Mouse (Mus musculus) kidney, embryonic 16.5 days (tissue): ENCODE results near the gene Gnai2. TPM values are rescaled to one million over a fixed set of nuclear protein-coding genes. Genes with fewer than 3 reads are reported as not detected.

Experiments used
- ATAC-seq: fragments of 200-750 bp; cut with Nextera tagmentation; 2 replicates; pipeline ENCODE4 v1.8.0; 2017; ENCODE audit warnings: moderate TSS enrichment; ENCODE audit not compliant: low FRiP score, low TSS enrichment
- H3K27ac ChIP-seq: fragments of 300-500 bp; sonication (generic); 2 replicates; pipeline ENCODE4 v1.5.1; 2014; ENCODE audit warnings: low read length
- H3K27me3 ChIP-seq: fragments of 300-500 bp; sonication (generic); 2 replicates; pipeline ENCODE4 v1.6.1; 2014; ENCODE audit warnings: low read length, control low read depth, mixed read lengths; ENCODE audit not compliant: insufficient read depth
- H3K36me3 ChIP-seq: fragments of 300-500 bp; sonication (generic); 2 replicates; pipeline ENCODE4 v1.6.1; 2014; ENCODE audit warnings: low read length, control low read depth, mixed read lengths; ENCODE audit not compliant: insufficient read depth
- H3K4me1 ChIP-seq: fragments of 300-500 bp; sonication (generic); 2 replicates; pipeline ENCODE4 v1.6.1; 2014; ENCODE audit warnings: low read length, control low read depth, mixed read lengths; ENCODE audit not compliant: insufficient read depth
- H3K4me2 ChIP-seq: fragments of 300-500 bp; sonication (generic); replicated peaks from 2 replicates; pipeline ENCODE4 v1.6.1; 2014; ENCODE audit warnings: low read depth, low read length
- H3K4me3 ChIP-seq: fragments of 300-500 bp; sonication (generic); 2 replicates; pipeline ENCODE4 v1.5.1; 2014; ENCODE audit warnings: mild to moderate bottlenecking, low read length
- H3K9ac ChIP-seq: fragments of 300-500 bp; sonication (generic); replicated peaks from 2 replicates; pipeline ENCODE4 v1.6.1; 2014; ENCODE audit warnings: low read length
- H3K9me3 ChIP-seq: fragments of 300-500 bp; sonication (generic); 2 replicates; pipeline ENCODE4 v1.6.1; 2016; ENCODE audit warnings: low read length, control low read depth
- WGBS: fragments of 180-500 bp; shearing (Covaris S2); extraction: QIAGEN DNeasy Blood & Tissue Kit; methylation state at CpG from one replicate; pipeline ENCODE4 v1.1.7; 2014; 5-methylcytosine and 5-hydroxymethylcytosine counted together
- polyA plus RNA-seq: library from polyadenylated mRNA; unstranded; fragments of >200 nt; fragmentation: Nextera tagmentation; extraction: Ambion mirVana; gene quantifications from 2 replicates; pipeline ENCODE4 v1.2.1, GENCODE M21; 2015

Gnai2 gene
- polyA plus RNA-seq, 1 experiment from 2014 or later = 447 TPM

DNA sequence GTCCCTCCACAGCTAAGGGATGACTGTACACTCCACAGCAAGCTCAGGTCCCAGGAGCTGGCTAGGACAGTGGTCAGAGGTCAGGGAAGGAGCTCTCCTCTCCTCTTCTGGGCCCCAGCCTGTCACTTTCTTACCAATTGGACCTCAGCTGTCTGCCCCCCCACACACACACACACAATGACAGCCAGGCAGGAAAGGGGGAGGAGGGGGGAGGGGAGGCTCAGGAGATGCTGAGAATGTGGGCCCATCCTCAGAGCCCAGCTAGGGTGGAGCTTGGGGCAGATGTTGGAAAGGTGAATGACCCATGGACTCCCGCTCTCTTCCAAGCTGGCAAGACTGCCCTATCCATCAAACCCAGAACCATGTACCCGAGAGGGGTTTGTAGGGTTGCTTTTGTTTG is 28.1 kb downstream of the Gnai2 start:
- no peak for ATAC-seq
- H3K36me3 ChIP-seq = no peaks in the 10 kb centered on the region
- H3K27me3 ChIP-seq = no peaks in the 10 kb centered on the region
- peak overlapping the region; percentile 49 for H3K4me2 ChIP-seq
- peak overlapping the region; percentile 32 for H3K4me3 ChIP-seq
- peak overlapping the region; percentile 94 for H3K27ac ChIP-seq
- 54% methylated on average over 2 of the region's 2 CpGs for WGBS
- peak overlapping the region; percentile 54 for H3K9ac ChIP-seq
- H3K4me1 ChIP-seq = peaks cover 84% of the 10 kb centered on the region
- no peaks in the 10 kb centered on the region for H3K9me3 ChIP-seq

GRCm38 (mm10) chr9:107606591-107606990 is 28.6 kb downstream of the Gnai2 start:
- no peak for ATAC-seq
- Histone ChIP-seq H3K27me3 (no peaks in the 10 kb centered on the region), H3K27ac (peak overlapping the region; percentile 94), H3K9ac (peak overlapping the region; percentile 54), H3K4me2 (peak overlapping the region; percentile 49), H3K4me1 (peaks cover 83% of the 10 kb centered on the region), H3K4me3 (peak overlapping the region; percentile 32), H3K9me3 (no peaks in the 10 kb centered on the region), H3K36me3 (no peaks in the 10 kb centered on the region; the same call in 1 of the 2 replicates)
- WGBS = 15% methylated on average over 9 of the region's 9 CpGs

GRCm38 (mm10) chr9:107605041-107605661 is 30.0 kb downstream of the Gnai2 start:
- H3K27ac ChIP-seq = peak overlapping the region; percentile 94
- peaks cover 3% of the 10 kb centered on the region; the same call in 1 of the 2 replicates for H3K36me3 ChIP-seq
- no peaks in the 10 kb centered on the region for H3K9me3 ChIP-seq
- H3K9ac ChIP-seq = peak overlapping the region; percentile 73
- peak overlapping the region; percentile 40 for H3K4me3 ChIP-seq
- peaks cover 79% of the 10 kb centered on the region for H3K4me1 ChIP-seq
- H3K4me2 ChIP-seq = peak overlapping the region; percentile 60
- H3K27me3 ChIP-seq = no peaks in the 10 kb centered on the region
- peak; percentile 78 for ATAC-seq
- WGBS = 25% methylated on average over 22 of the region's 23 CpGs

DNA sequence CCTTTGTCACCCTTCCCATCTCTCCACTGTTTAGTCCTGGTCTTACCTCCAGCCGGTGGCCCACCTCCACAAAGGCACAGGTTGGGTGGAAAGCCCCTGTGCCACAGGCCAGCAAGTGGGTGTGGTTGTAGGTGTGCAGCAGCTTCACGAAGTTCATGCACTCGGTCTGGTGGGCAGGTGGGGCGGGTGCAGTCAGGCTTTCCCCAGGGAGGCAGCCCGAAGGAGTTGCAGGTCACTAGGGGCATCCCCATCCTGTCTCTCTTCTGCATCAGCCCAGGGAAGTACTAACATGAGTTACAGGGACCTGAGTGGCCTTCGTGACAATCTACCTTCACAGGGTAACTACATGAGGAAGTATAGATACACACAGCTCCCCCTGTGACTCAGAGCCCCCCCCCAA is 31.9 kb downstream of the Gnai2 start:
- Histone ChIP-seq H3K9ac (no peak overlapping the region), H3K9me3 (no peaks in the 10 kb centered on the region), H3K27me3 (no peaks in the 10 kb centered on the region), H3K36me3 (peaks cover 3% of the 10 kb centered on the region; the same call in 1 of the 2 replicates), H3K4me3 (no peak overlapping the region), H3K4me1 (peaks cover 66% of the 10 kb centered on the region), H3K27ac (no peak overlapping the region), H3K4me2 (no peak overlapping the region)
- 51% methylated on average over 6 of the region's 6 CpGs for WGBS
- no peak for ATAC-seq

DNA sequence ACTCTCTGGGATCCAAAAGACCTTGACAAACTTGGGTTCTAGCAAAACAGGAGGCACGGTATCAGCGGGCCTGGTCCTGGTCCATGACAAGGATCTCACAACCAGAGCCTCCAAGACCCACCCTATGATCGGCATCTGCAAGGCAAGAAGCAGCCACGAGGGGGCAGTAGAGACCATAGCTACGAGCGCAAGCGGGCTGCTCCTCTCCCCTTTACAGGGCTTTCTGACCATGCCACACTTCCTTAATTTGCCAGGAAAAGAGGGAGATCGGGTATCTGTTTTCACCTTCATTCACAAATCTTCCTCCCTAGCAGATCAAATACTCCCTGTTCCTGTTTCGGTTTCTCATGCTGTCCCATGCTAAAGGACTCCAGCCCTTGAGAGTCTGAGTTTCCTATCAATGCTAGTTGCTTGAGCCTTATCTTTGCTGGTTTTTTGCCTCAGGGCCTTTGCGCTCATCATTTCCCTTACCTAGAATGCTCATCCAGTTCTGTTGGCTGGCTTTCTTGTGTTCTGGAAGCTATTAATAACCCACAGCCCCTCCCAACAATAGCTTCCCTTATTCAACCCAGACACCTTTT is 33.0 kb downstream of the Gnai2 start:
- Histone ChIP-seq H3K4me3 (no peak overlapping the region), H3K4me2 (0 out of 2 replicates have a peak overlapping the region, but pooled peaks have one; percentile 28), H3K27ac (peak overlapping the region; percentile 21; the same call in 1 of the 2 replicates), H3K9ac (peak overlapping the region; percentile 45), H3K4me1 (peaks cover 56% of the 10 kb centered on the region), H3K27me3 (no peaks in the 10 kb centered on the region), H3K9me3 (no peaks in the 10 kb centered on the region), H3K36me3 (peaks cover 3% of the 10 kb centered on the region; the same call in 1 of the 2 replicates)
- ATAC-seq = peak; percentile 20; the same call in 1 of the 2 replicates
- WGBS = 9% methylated on average over 10 of the region's 10 CpGs

DNA sequence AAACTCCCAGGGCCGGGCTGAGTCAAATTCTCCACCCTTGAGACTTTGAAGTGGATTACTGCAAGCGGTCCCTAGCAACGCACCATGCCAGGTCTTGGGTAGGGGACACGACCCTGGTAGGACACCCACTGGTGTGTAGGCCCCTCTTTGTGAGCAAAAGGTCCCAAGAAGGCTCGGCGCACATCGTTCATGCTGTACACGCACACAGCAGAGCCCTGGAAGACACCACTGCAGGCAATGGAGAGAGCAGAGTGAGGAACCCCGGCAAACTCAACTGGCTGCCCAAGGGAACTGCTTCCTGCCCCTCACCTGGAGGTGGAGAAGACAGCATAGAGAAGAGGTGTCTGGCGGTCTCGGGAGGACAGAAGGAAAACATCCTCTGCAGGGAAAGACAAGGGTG is 33.9 kb downstream of the Gnai2 start:
- Histone ChIP-seq H3K9ac (no peak overlapping the region), H3K4me3 (no peak overlapping the region), H3K27ac (no peak overlapping the region), H3K27me3 (no peaks in the 10 kb centered on the region), H3K4me1 (peaks cover 47% of the 10 kb centered on the region), H3K36me3 (peaks cover 3% of the 10 kb centered on the region; the same call in 1 of the 2 replicates), H3K9me3 (no peaks in the 10 kb centered on the region), H3K4me2 (no peak overlapping the region)
- ATAC-seq = no peak
- 85% methylated on average over 11 of the region's 11 CpGs for WGBS

DNA sequence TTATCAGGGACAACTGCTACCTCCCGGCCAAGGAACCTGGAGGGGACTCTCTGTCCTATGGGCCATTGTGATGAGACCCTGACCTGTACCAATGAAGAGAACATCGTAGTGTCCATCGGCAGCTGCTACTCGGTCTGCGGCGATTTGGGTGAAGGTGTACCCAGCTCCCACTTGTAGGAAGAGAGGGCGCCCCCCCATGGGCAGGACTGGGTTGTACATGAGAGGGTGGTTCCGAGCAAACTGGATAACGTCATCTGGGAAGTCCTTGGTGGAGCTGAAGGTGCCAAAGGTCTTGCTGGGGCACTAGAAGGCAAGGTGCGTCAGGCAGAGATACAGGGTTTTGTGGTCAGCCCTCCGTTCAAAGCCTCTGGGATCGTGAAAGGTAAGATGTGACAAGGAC is 34.4 kb downstream of the Gnai2 start:
- Histone ChIP-seq H3K27me3 (no peaks in the 10 kb centered on the region), H3K9ac (no peak overlapping the region), H3K27ac (no peak overlapping the region), H3K36me3 (peaks cover 3% of the 10 kb centered on the region; the same call in 1 of the 2 replicates), H3K4me3 (no peak overlapping the region), H3K4me1 (peaks cover 42% of the 10 kb centered on the region), H3K4me2 (no peak overlapping the region), H3K9me3 (no peaks in the 10 kb centered on the region)
- no peak for ATAC-seq
- 76% methylated on average over 12 of the region's 12 CpGs for WGBS

DNA sequence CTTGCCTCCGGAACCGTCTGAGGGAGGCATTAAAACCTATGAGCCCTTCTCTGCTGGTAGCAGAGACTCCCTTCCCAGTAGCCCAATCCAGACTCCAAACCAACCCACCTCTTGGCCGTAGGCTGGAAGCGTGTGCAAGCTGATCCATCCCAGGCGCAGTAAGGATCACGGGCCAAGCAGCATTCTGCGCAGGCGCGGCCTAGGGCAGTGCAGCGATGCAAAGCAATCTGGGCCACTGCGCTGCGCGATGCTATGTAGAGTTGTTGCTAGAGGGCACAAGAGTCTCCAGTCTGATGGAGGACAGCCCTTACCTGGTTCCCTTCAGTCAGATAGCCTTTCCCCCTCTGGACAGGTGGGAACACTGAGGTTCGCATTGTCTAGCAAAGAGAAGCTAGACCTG is 35.3 kb downstream of the Gnai2 start:
- H3K9me3 ChIP-seq = no peaks in the 10 kb centered on the region
- H3K27ac ChIP-seq = no peak overlapping the region
- no peak overlapping the region for H3K9ac ChIP-seq
- ATAC-seq = no peak
- no peaks in the 10 kb centered on the region for H3K27me3 ChIP-seq
- peaks cover 33% of the 10 kb centered on the region for H3K4me1 ChIP-seq
- H3K36me3 ChIP-seq = peaks cover 3% of the 10 kb centered on the region; the same call in 1 of the 2 replicates
- no peak overlapping the region for H3K4me2 ChIP-seq
- H3K4me3 ChIP-seq = no peak overlapping the region
- WGBS = 51% methylated on average over 14 of the region's 14 CpGs

DNA sequence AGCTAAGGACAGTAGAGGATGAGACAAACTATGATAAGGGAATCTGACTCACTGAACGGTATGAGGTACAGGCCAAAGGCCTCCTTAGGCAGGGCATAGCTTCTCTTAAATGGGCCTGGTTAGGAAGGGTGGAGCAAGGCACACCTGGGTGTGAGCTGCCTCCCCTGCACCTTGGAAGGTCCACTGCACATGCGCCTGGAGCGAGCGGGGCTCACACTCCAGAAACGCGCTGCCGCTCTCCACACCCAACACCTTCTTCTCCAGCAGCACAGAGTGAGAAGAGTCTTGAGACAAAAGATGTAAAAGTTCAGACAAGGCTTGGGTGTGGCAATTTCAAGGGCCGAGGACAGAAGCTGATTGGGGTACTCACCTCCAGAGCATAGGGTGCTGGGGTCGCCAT is 35.7 kb downstream of the Gnai2 start:
- H3K4me2 ChIP-seq = no peak overlapping the region
- no peaks in the 10 kb centered on the region for H3K27me3 ChIP-seq
- no peaks in the 10 kb centered on the region for H3K9me3 ChIP-seq
- no peak overlapping the region for H3K4me3 ChIP-seq
- no peak overlapping the region for H3K27ac ChIP-seq
- peaks cover 3% of the 10 kb centered on the region; the same call in 1 of the 2 replicates for H3K36me3 ChIP-seq
- H3K9ac ChIP-seq = no peak overlapping the region
- WGBS = 79% methylated on average over 9 of the region's 9 CpGs
- ATAC-seq = no peak
- H3K4me1 ChIP-seq = peaks cover 28% of the 10 kb centered on the region

GRCm38 (mm10) chr9:107598385-107598784 is 36.8 kb downstream of the Gnai2 start:
- H3K4me1 ChIP-seq = peaks cover 18% of the 10 kb centered on the region
- no peak overlapping the region for H3K27ac ChIP-seq
- H3K9me3 ChIP-seq = no peaks in the 10 kb centered on the region
- H3K4me3 ChIP-seq = no peak overlapping the region
- no peak for ATAC-seq
- 68% methylated on average over 5 of the region's 5 CpGs for WGBS
- H3K27me3 ChIP-seq = no peaks in the 10 kb centered on the region
- no peak overlapping the region for H3K4me2 ChIP-seq
- peaks cover 13% of the 10 kb centered on the region for H3K36me3 ChIP-seq
- no peak overlapping the region for H3K9ac ChIP-seq
